Mouse (Mus musculus): ENCODE results near the gene Fam47e. TPM values are rescaled to one million over a fixed set of nuclear protein-coding genes. Genes with fewer than 3 reads are reported as not detected.

Fam47e gene
- not detected for total RNA-seq (2023)

DNA sequence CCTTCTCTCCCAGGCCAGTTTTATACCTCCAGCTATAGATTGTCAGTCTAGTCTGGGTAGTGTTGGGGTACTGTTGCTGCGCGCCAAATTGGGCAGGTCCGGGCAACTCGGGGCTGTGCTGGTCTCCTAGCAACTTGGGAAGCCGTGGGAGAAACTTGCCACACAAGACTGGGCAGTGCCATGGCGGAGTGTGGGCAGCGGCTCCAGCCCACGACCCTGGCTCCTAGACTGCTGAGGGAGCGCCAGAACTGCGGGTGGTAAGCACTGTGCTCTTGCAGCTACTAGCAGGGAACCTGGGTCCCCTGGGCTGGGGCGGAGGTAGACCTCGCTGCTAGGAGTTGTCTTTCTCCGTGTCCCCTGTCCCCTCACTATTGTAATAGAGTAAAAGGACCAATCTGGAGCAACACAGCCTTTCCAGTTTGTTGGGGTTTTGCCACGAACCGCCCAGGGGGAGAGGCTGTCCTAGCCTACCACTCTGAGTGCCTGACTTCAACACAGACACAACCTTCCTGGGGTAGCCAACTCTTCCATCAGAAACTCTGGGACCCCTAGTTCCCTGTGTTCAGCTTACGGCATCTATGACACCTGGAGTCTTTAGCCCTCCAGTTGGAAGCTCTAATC, at the start of gene Fam47e:
Gene Fam47e, plus strand, starts transcription at position 179 of the 621 bp plus-strand sequence.

DNA sequence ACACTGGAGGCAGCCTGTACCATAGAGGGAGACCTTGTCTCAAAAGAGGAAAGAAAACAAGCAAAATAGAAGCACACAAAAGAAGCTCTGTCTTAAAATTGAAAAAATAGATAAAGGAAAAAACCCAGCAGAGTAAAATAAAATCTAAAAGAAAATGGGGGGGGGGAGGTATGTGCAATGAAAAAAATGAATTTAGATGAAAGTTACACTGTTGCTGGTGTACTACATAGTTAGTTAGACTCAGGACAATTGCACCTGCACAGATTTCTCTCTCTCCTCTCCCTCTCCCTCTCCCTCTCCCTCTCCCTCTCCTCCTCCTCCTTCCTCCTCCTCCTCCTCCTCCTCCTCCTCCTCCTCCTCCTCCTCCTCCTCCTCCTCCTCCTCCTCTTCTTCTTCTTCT, 48.1 kb upstream of the Fam47e start, which contains the start of gene Scarb2:
Gene Scarb2, minus strand, starts transcription at position 101 of the 400 bp plus-strand sequence.

DNA sequence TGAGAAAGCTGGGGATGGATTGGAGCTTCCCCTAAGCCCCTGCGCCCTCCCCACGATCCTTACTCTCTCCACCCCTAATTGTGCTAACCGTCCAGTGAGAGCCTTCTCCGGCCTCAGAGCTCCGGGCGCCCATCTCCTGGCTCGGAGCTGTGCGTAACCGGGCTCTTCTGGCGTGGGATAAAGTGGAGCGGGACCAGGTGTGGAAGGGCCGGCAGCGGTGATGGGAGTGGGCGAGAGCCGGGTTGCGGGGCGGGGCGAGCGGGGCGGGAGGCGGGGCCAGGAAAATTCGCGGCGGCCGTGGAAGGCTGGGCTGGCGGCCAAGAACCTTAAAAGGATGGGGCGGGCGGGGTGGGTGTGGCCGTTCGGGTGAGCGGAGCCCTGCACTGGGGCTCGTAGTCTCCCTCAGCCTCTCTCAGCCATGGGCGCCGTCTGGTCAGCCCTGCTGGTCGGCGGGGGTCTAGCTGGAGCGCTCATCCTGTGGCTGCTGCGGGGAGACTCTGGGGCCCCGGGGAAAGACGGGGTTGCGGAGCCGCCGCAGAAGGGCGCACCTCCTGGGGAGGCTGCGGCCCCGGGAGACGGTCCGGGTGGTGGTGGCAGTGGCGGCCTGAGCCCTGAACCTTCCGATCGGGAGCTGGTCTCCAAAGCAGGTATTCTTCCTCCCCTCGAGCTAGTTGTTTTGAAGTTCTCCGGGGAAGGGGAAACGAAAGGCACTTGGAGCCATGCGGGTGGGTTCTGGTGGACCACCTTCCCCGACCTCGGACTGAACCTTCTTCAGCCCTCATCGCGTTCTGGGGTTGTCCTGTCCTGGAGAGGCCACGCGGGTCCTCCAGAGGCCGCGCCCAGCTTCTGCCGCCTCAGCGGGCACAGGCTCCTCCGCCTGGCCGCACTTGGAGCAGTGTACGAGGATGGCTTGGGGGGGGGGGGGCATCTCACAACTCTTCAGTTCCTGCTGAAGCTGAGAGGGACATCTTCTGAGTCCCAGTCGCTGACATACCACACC, 48.1 kb downstream of the Fam47e start, which contains the start of gene Stbd1:
Gene Stbd1, plus strand, starts transcription at position 351 of the 1,000 bp plus-strand sequence.

Other genes with a start within 250 kb of the Fam47e start
- 10 to 100 TPM; 20.9 to 26.8 TPM for gene Sdad1, start 244.6 kb upstream of the Fam47e start, total RNA-seq (2023)
- 1 to 10 TPM in 1 of 2 experiments, under 1 TPM in 1; 0.22 to 1.3 TPM for gene Cxcl9, start 227.0 kb upstream of the Fam47e start, total RNA-seq (2023)
- gene Art3, start 223.2 kb upstream of the Fam47e start, total RNA-seq (2023): not detected
- 1 to 10 TPM; 3.0 to 3.2 TPM for gene Cxcl10, start 206.2 kb upstream of the Fam47e start, total RNA-seq (2023)
- 10 to 100 TPM; 30.5 to 34.3 TPM for gene Nup54, start 119.8 kb upstream of the Fam47e start, total RNA-seq (2023)
- gene Scarb2, start 48.2 kb upstream of the Fam47e start, total RNA-seq (2023): 10 to 100 TPM; 31.9 to 35.9 TPM
- gene Stbd1, start 48.0 kb downstream of the Fam47e start, total RNA-seq (2023): 1 to 10 TPM in 1 of 2 experiments, under 1 TPM in 1; 0.62 to 1.7 TPM
- gene Ccdc158, start 120.2 kb downstream of the Fam47e start, total RNA-seq (2023): under 1 TPM; 0.46 to 0.82 TPM
- under 1 TPM in 1 of 2 experiments, not detected in 1; 0.36 TPM for gene Shroom3, start 128.4 kb downstream of the Fam47e start, total RNA-seq (2023)

Data from neutrophil, adult 59 days (primary cell).